Mouse (Mus musculus) G1E (cell line): ENCODE measurements around the gene Olfr1368. TPM values are rescaled to one million over a fixed set of nuclear protein-coding genes. Genes with fewer than 3 reads are reported as not detected.

ENCODE experiments used
- ATAC-seq: 2 replicates; pipeline ENCODE4 v1.8.0; 2016; ENCODE audit warnings: mild to moderate bottlenecking; ENCODE audit not compliant: insufficient number of reproducible peaks, poor library complexity, low FRiP score, severe bottlenecking; ENCODE audit errors: extremely low read depth
- DNase-seq: peaks from one replicate; pipeline ENCODE4 v3.0.0; 2012; ENCODE audit warnings: low spot score
- H3K27me3 ChIP-seq: 2 replicates; pipeline ENCODE4 v1.6.1; 2012; ENCODE audit warnings: mild to moderate bottlenecking, low read length, inconsistent platforms; ENCODE audit not compliant: insufficient read depth
- H3K36me3 ChIP-seq: replicated peaks from 2 replicates; pipeline ENCODE3; 2012; ENCODE audit warnings: mild to moderate bottlenecking, inconsistent platforms
- H3K4me1 ChIP-seq: 2 replicates; pipeline ENCODE4 v1.6.1; 2012; ENCODE audit warnings: low read depth, low read length, inconsistent platforms, mixed read lengths; ENCODE audit not compliant: insufficient read depth
- H3K4me3 ChIP-seq: 2 replicates; pipeline ENCODE4 v1.5.1; 2012; ENCODE audit warnings: low read depth, mild to moderate bottlenecking, inconsistent platforms, low read length, moderate library complexity, mixed read lengths
- H3K9me3 ChIP-seq: replicated peaks from 2 replicates; pipeline ENCODE4 v1.6.1; 2012; ENCODE audit warnings: inconsistent platforms
- CTCF ChIP-seq: IDR thresholded peaks from 2 replicates; pipeline ENCODE4 v1.5.1; 2012; ENCODE audit warnings: low read depth, low read length, inconsistent platforms, mixed read lengths
- GATA1 ChIP-seq: IDR thresholded peaks from 2 replicates; pipeline ENCODE4 v1.6.1; 2012; ENCODE audit warnings: borderline replicate concordance, low read length, inconsistent platforms, mixed read lengths
- GATA2 ChIP-seq: IDR thresholded peaks from 2 replicates; pipeline ENCODE4 v1.6.1; 2012; ENCODE audit warnings: low read depth, low read length, inconsistent platforms, borderline replicate concordance
- POLR2AphosphoS5 ChIP-seq: IDR thresholded peaks from 2 replicates; pipeline ENCODE4 v1.6.1; 2012; ENCODE audit warnings: low read depth, low read length, inconsistent platforms; ENCODE audit not compliant: insufficient replicate concordance
- TAL1 ChIP-seq: conservative IDR thresholded peaks from 2 replicates; pipeline ENCODE4 v1.6.1; 2012; ENCODE audit warnings: low read depth, low read length, inconsistent platforms, mixed read lengths
- polyA plus RNA-seq: library from polyadenylated mRNA; stranded (reverse); fragments of >175 nt; gene quantifications from 2 replicates; pipeline ENCODE4 v1.2.3, GENCODE M21; 2012
- total RNA-seq, 2 experiments: library from RNA; stranded (forward) in 1 of 2; stranded (reverse) in 1 of 2; fragments of 200-1000 nt in 1 of 2; fragments of >200 nt in 1 of 2; fragmentation: Nextera tagmentation in 1 of 2; gene quantifications; 2 replicates each; pipeline ENCODE4 v1.2.3; 2014 to 2017

Olfr1368 gene
- total and polyA plus RNA-seq, 3 experiments, result 0.11 TPM; not detected in 2

DNA sequence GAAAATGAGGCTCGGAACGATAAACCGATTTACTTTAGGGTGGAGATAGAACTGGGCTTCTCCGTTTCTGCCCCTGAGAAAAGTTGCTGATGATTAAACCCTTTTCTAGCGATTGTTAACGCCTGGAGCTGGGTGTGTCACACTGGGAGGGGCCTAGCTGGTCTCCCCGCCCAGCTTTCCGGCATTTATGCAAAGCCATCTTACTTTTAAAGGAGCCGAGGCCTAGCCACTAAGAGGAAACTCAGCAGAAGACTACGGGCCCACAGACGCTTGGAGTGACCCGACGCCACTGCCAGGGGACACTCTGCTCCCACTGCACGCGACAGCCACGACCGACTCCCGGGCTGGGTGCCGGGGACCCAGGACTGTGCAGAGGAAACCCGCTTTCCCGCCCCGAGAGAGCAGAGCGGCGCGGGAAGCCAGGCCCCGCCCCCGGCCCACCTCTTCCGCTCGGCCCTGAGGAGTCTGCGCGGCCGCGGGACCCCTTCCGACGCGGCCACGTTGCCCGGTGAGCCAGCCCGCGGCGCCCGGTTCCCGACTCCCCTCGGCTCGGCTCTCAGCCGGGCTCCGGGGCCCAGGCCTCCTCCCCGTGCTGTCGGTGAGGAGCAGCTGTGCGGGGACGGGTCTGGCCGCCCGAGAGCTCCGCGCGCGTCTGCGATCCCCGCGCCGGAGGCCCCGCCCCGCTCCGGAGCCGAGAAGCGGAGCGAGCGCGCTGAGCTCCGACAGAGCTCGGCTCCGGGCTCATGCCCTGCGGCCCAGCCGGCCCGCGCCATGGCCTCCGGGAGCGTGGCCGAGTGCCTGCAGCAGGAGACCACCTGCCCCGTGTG lies 34.3 kb upstream of the Olfr1368 start:
- DNase-seq (peak; percentile 88), ATAC-seq (peak; percentile 74)
- Histone ChIP-seq H3K27me3 (no peaks in the 10 kb centered on the region), H3K4me1 (peaks cover 60% of the 10 kb centered on the region), H3K36me3 (peaks cover 41% of the 10 kb centered on the region), H3K9me3 (no peaks in the 10 kb centered on the region), H3K4me3 (peak overlapping the region; percentile 100)
- no peak for TF ChIP-seq POLR2AphosphoS5
- TF ChIP-seq CTCF, result no peak
- TF ChIP-seq TAL1, result no peak
- no peak for TF ChIP-seq GATA1
- TF ChIP-seq GATA2, result no peak

DNA sequence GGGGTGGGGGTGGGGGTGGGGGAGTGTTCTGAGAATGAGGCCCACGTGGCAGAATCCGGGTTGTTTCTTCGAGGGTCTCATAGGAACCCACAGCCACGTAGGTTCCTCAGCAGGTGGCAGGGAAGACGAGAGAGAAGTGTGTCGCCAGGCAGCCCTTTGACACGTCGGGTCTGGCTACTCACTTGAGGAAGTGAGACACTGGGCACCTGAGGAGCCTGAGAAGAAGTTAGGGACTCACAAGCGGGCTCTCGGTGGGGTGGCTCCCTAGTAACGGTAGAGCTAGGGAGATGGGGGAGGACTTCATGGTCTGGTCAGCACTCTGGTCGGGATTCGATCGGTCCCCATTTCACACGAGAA lies 33.7 kb upstream of the Olfr1368 start, which contains the start of gene Trim27:
Gene Trim27 (plus strand): TSS at position 79 of the 357 bp plus-strand sequence.
- TF ChIP-seq GATA2 (no peak), POLR2AphosphoS5 (no peak), CTCF (no peak), TAL1 (no peak)
- H3K4me1 ChIP-seq, result peaks cover 59% of the 10 kb centered on the region
- peaks cover 35% of the 10 kb centered on the region for H3K36me3 ChIP-seq
- DNase-seq (peak; percentile 66), ATAC-seq (peak; percentile 61)
- H3K4me3 ChIP-seq, result peak within 1 kb of the TSS; percentile 100
- no peaks in the 10 kb centered on the region for H3K27me3 ChIP-seq
- no peaks in the 10 kb centered on the region for H3K9me3 ChIP-seq

DNA sequence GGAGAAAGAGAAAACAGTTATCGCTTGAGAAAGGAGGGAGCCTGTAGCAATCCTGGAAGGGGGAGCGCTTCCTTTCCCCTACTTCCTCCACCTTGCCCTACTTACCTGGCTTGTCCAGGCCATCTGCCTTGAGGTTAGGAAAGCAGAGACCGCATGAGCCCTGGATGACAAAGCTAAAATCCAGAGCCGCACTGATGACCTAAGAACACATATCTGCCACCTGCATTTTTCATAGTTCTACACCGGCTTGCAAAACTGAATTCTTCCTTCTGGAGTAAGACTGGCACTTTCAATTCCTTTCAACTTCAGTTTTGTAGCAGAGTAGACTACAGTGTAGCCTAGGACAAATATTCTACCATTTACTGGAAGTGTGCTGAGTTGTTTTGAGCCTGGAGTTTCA lies 32.7 kb upstream of the Olfr1368 start:
- no peak for DNase-seq
- peak overlapping the region; percentile 100; the same call in 1 of the 2 replicates for H3K4me3 ChIP-seq
- H3K9me3 ChIP-seq, result no peaks in the 10 kb centered on the region
- no peak for ATAC-seq
- peaks cover 55% of the 10 kb centered on the region for H3K4me1 ChIP-seq
- H3K36me3 ChIP-seq, result peaks cover 25% of the 10 kb centered on the region
- no peaks in the 10 kb centered on the region for H3K27me3 ChIP-seq
- TF ChIP-seq POLR2AphosphoS5 (no peak), GATA2 (no peak), TAL1 (no peak), GATA1 (no peak), CTCF (no peak)

DNA sequence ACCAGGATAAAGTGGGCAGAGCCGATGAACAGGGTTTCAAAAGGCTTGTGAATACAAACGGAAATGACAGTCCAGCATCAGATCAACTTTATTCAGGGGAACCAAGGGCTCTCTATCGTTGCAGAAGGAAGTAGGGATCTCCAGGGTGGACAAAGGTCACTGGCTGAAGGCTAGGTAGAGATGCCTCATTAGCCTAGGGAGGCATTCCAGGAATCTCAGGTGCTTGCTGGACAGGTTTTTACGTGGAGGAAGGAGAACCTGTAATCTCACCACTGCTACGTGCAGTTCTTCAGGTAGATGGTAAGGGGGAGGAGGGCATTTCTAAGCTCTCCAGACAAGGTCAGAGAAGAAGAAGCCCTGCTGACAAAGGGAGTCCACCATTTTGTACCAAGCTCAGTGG lies 32.0 kb upstream of the Olfr1368 start:
- H3K27me3 ChIP-seq, result no peaks in the 10 kb centered on the region
- TF ChIP-seq CTCF, result no peak
- TF ChIP-seq GATA2, result no peak
- no peak for TF ChIP-seq TAL1
- TF ChIP-seq POLR2AphosphoS5, result no peak
- no peak for TF ChIP-seq GATA1
- H3K4me3 ChIP-seq, result no peak overlapping the region
- no peaks in the 10 kb centered on the region for H3K9me3 ChIP-seq
- H3K36me3 ChIP-seq, result peaks cover 18% of the 10 kb centered on the region
- DNase-seq (no peak), ATAC-seq (no peak)
- peaks cover 56% of the 10 kb centered on the region for H3K4me1 ChIP-seq

DNA sequence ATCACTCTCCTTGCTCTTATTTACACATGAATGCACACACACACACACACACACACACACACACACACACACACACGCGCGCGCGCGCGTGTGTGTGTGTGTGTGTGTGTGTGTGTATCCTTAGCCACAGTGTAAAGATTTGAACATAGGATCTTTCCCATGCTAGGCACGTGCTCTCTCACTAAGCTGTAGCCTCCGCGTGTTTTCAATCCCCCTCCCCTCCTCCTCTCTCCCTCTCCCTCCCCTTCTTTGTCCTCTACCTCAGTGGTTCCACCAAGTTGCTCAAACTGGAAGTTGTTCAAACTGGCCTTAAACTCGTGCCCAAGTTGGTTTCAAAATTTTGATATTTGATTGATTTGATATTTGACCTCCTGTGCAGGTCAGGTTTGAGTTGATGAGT lies 31.1 kb upstream of the Olfr1368 start:
- TF ChIP-seq POLR2AphosphoS5 (no peak), CTCF (no peak), GATA1 (no peak), GATA2 (no peak), TAL1 (no peak)
- Histone ChIP-seq H3K27me3 (no peaks in the 10 kb centered on the region), H3K4me3 (no peak overlapping the region), H3K36me3 (peaks cover 9% of the 10 kb centered on the region), H3K4me1 (peaks cover 51% of the 10 kb centered on the region), H3K9me3 (no peaks in the 10 kb centered on the region)
- DNase-seq (no peak), ATAC-seq (no peak)

DNA sequence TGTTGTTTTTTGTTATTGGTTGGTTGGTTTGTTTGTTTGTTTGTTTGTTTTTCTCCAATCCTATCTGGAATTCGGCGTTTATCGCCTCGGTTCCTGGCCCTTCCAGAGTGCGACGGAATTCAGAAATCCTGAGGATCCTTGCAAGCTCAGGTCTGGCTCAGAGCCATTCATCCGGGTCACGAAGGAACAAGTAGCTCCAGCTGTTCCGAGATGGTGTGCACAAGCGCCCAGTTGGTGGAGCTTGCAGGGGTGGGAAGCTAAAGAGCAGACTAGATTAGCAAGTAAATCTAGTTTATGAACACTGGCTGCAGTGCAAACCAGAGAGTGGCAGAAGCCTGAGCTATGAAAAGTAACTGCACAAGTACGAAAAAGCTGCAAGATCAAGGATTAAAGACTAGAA lies 27.4 kb upstream of the Olfr1368 start:
- no peak for ATAC-seq
- TF ChIP-seq GATA1 (no peak), GATA2 (no peak), CTCF (no peak), TAL1 (no peak), POLR2AphosphoS5 (no peak)
- Histone ChIP-seq H3K27me3 (no peaks in the 10 kb centered on the region), H3K9me3 (no peaks in the 10 kb centered on the region), H3K4me3 (peak overlapping the region; percentile 68), H3K36me3 (no peaks in the 10 kb centered on the region), H3K4me1 (peaks cover 55% of the 10 kb centered on the region)
- DNase-seq, result no peak
